Comparison of ENCODE assay signal across 9 mouse cellular contexts in genomic region chr9:115314556-115314955, GRCm38 (mm10). TPM values are rescaled to one million over a fixed set of nuclear protein-coding genes. Genes with fewer than 3 reads are reported as not detected.
DNase-seq lines count a peak whose midpoint lies in the region; ATAC-seq and TF ChIP-seq lines count a peak whose summit lies in the region.
"Had no signal": no experiment of that assay in that cellular context is flagged by ENCODE, and none has a peak within 500 bp of the region (broad histone marks: within the 10 kb centered on the region; RNA-seq: fewer than 3 reads in every experiment).

No protein-coding gene starts in this region.

- H3K4me2 ChIP-seq in hindbrain, embryonic 11.5 days (replicated peaks; ENCODE audit: low read depth, low read length), result 0 out of 2 replicates have a peak overlapping the region, but pooled peaks have one; percentile 28
- H3K4me2 ChIP-seq in liver, postnatal 0 days (ENCODE audit: low read depth, low read length), result peak overlapping the region; percentile 59

- H3K9me3 ChIP-seq in hindbrain, embryonic 11.5 days (ENCODE audit: control insufficient read depth, low read length), result no peaks in the 10 kb centered on the region
- no peaks in the 10 kb centered on the region for H3K9me3 ChIP-seq in liver, postnatal 0 days (ENCODE audit: low read length)

- TF ChIP-seq EP300 in liver, postnatal 0 days (IDR thresholded peaks at IDR 0.05; ENCODE audit: low read depth), result no peak

- no peak overlapping the region for H3K9ac ChIP-seq in hindbrain, embryonic 11.5 days (ENCODE audit: low read depth, low read length)
- peak overlapping the region; percentile 19; the same call in 1 of the 2 replicates for H3K9ac ChIP-seq in liver, postnatal 0 days (replicated peaks)

- H3K27ac ChIP-seq in hindbrain, embryonic 11.5 days (ENCODE audit: low read depth, low read length), result no peak overlapping the region
- H3K27ac ChIP-seq in liver, postnatal 0 days (ENCODE audit: low read depth), result peak overlapping the region; percentile 36; the same call in 1 of the 2 replicates

- peak; percentile 73 for DNase-seq in retina, postnatal 1 day
- DNase-seq in retina, embryonic 14.5 days (ENCODE audit: low spot score), result no peak
- peak; percentile 64 for DNase-seq in hindbrain, embryonic 11.5 days (ENCODE audit: low spot score)
- DNase-seq in liver, postnatal 0 days, result peak; percentile 56
- peak; percentile 63 for DNase-seq in yolk sac, embryonic 10.5 days (ENCODE audit: low spot score)

- ATAC-seq in hindbrain, embryonic 11.5 days (ENCODE audit: low FRiP score), result no peak
- no peak for ATAC-seq in liver, postnatal 0 days
- no peak for ATAC-seq in megakaryocyte, adult 5-6 weeks (ENCODE audit: poor library complexity, severe bottlenecking)
- no peak for ATAC-seq in monocyte, adult 5-6 weeks (replicated peaks; ENCODE audit: insufficient number of reproducible peaks, low FRiP score, low TSS enrichment, poor library complexity, severe bottlenecking)
- no peak for ATAC-seq in frontal cortex, adult (ENCODE audit: low TSS enrichment)
- ATAC-seq: Patski had no signal

- 11% methylated on average over 10 of the region's 10 CpGs for WGBS in hindbrain, embryonic 11.5 days
- WGBS in liver, postnatal 0 days (ENCODE audit: insufficient replicate concordance), result 29% methylated on average over 10 of the region's 10 CpGs

- H3K36me3 ChIP-seq in hindbrain, embryonic 11.5 days (ENCODE audit: control insufficient read depth, insufficient read depth, low read length), result no peaks in the 10 kb centered on the region
- H3K36me3 ChIP-seq in liver, postnatal 0 days (replicated peaks; ENCODE audit: insufficient read depth, low read length), result no peaks in the 10 kb centered on the region

- H3K4me1 ChIP-seq in hindbrain, embryonic 11.5 days (replicated peaks; ENCODE audit: control insufficient read depth, insufficient read depth, low read length), result no peaks in the 10 kb centered on the region
- H3K4me1 ChIP-seq in liver, postnatal 0 days (ENCODE audit: insufficient read depth), result peaks cover 7% of the 10 kb centered on the region; the same call in 1 of the 2 replicates

- no peaks in the 10 kb centered on the region for H3K27me3 ChIP-seq in hindbrain, embryonic 11.5 days (ENCODE audit: control insufficient read depth, insufficient read depth, low read length)
- no peaks in the 10 kb centered on the region for H3K27me3 ChIP-seq in liver, postnatal 0 days (ENCODE audit: insufficient read depth, low read length)
- H3K27me3 ChIP-seq: Patski had no signal

- no peak overlapping the region for H3K4me3 ChIP-seq in hindbrain, embryonic 11.5 days (ENCODE audit: low read depth, low read length)
- H3K4me3 ChIP-seq in liver, postnatal 0 days (ENCODE audit: low read depth, low read length), result peak overlapping the region; percentile 26

- TF ChIP-seq CTCF in liver, postnatal 0 days (IDR thresholded peaks at IDR 0.05; ENCODE audit: low read depth), result no peak

RNA-seq across cellular contexts. Expression of gene Stt3b, which starts 4.3 kb away (rescaled TPM):
- polyA plus RNA-seq in hindbrain, embryonic 11.5 days (2014; fragmentation: Nextera tagmentation; extraction: Ambion mirVana), result 112 and 123 TPM in 2 replicates
- polyA plus RNA-seq in liver, postnatal 0 days (2015; fragmentation: Nextera tagmentation; extraction: Ambion mirVana), result 41.8 and 43.8 TPM in 2 replicates
- 75.4 and 78.1 TPM in 2 replicates for total RNA-seq in megakaryocyte, adult 5-6 weeks (2015)
- total RNA-seq in megakaryocyte, adult 5-6 weeks (2017), result 54.8 and 61.1 TPM in 2 replicates
- total RNA-seq in monocyte, adult 5-6 weeks (2017), result 68.1 to 88.1 TPM (median 74.3 TPM) in 3 replicates
